Mouse (Mus musculus): ENCODE measurements at regions not wholly inside any gene's neighbourhood (a gene's known extent, or its start where the extent isn't known, plus 50 kb on each side); places are given as distances from the start of the nearest gene placed in this dataset.
A peak's percentile ranks its signal among the peaks of the same experiment; 100 is the strongest.

DNA sequence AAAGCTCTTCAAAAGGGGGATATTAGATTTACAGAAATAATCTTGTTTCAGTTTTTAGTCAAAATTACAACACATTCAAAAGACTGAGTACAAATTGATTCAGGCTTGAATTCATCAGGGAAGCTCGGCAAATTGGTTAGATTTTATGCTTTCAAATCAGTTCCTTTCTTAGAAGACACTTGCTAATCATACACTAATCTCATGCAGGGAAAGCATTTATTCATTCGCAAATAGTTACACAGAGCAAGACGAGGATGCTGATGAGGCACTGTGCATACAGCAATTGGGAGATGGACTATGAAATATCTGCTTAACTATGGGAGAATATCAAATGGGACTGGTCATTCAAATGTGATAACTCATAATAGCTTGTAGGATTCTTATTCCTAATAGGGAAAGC is 481.3 kb upstream of the Gm597 start:
- intact Hi-C loops (cut with DNase I): no loop called here
- DNase-seq (ENCODE audit: low spot score in 2 of 2): no peak

DNA sequence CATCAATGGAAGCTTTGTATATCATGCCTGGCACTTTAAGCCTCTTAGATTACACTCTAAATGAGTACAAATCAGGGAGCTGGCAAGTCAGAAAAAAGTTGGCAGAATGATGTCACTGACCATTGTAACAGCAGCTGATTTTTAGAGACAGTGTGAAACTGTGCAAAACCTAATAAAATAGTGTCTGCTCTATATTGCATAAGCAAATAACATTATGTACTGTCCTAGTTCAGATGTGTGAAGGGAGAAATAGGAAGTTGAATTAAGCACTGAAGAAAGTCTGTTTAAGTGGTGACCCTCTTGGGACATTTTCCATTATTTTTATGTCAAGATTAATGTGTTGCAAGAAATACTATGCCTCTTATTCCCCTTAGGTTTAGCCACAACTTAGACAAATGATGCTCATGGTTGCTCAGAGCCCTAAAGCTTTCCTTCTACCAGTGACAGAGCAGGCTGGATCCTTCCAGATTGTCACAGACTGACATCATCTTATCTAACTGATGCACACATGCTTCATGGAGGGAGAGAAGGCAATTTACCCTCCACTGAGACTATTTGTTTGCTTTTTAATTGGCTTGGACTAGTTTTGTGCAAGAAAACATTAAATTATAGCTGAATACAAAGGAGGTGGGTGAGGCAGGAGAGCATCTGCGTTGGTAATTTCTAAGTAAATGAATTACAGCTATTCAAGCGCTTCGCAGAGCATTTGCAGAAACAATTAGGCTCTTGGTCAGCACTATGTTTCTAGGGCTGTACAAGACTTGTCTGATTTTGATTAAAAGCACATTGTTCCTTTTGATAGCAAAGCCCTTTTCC is 436.9 kb upstream of the Gm597 start:
- intact Hi-C loops (cut with DNase I): no loop called here
- peak in 1 of 2 experiments; percentile 2 for DNase-seq (ENCODE audit: low spot score in 2 of 2)

Measured in left cerebral cortex, postnatal 14 days (tissue).